Mouse (Mus musculus) megakaryocyte, embryonic 14.5 days (primary cell): ENCODE results near the gene Uck2. TPM values are rescaled to one million over a fixed set of nuclear protein-coding genes. Genes with fewer than 3 reads are reported as not detected.

Experiments
- H3K27me3 ChIP-seq: replicated peaks from 2 replicates; pipeline ENCODE3; 2012; ENCODE audit warnings: inconsistent platforms
- H3K36me3 ChIP-seq: replicated peaks from 2 replicates; pipeline ENCODE3; 2012; ENCODE audit warnings: low read length, inconsistent platforms, mixed read lengths
- H3K4me1 ChIP-seq: 2 replicates; pipeline ENCODE4 v1.6.1; 2012; ENCODE audit warnings: inconsistent platforms
- H3K4me3 ChIP-seq: replicated peaks from 2 replicates; pipeline ENCODE3; 2012; ENCODE audit warnings: moderate library complexity, mild to moderate bottlenecking, inconsistent platforms
- H3K9me3 ChIP-seq: 2 replicates; pipeline ENCODE4 v1.6.1; 2012; ENCODE audit warnings: inconsistent platforms
- FLI1 ChIP-seq: IDR thresholded peaks from 2 replicates; pipeline ENCODE4 v1.6.1; 2012; ENCODE audit warnings: low read length, inconsistent platforms, mixed read lengths
- GATA1 ChIP-seq: IDR thresholded peaks from 3 replicates; pipeline ENCODE4 v1.6.1; 2012; ENCODE audit warnings: mixed read lengths, low read length, inconsistent platforms, borderline replicate concordance
- polyA plus RNA-seq: library from polyadenylated mRNA; stranded (reverse); fragments of >175 nt; gene quantifications from 2 replicates; pipeline ENCODE4 v1.2.3, GENCODE M21; 2012; ENCODE audit warnings: low replicate concordance; ENCODE audit not compliant: insufficient read depth

Uck2 gene
- polyA plus RNA-seq, 1 experiment = 367 TPM

DNA sequence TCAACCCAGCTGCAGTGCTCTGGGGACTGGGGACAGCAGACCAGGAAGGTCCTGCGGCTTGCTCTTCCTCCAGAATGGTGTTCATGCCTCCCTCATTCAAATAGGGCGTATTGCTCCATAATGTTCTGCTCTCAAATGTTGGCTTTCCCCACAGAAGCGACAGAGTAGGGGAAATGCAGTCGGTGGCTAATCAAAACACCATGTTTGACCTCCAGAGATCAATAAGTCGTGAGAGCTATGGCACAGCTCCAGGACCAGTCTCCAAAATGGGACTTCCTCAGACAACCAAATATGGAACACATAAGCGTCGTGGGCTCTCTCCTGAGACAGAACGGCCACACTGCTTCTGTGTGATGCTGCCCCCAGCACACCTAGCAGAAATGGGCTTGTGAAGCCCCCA is 13.3 kb downstream of the Uck2 start:
- H3K36me3 ChIP-seq = peaks cover 24% of the 10 kb centered on the region
- TF ChIP-seq GATA1 = no peak
- TF ChIP-seq FLI1 = no peak
- peak overlapping the region; percentile 77 for H3K4me3 ChIP-seq
- no peaks in the 10 kb centered on the region for H3K27me3 ChIP-seq
- no peaks in the 10 kb centered on the region for H3K9me3 ChIP-seq
- peaks cover 97% of the 10 kb centered on the region for H3K4me1 ChIP-seq

DNA sequence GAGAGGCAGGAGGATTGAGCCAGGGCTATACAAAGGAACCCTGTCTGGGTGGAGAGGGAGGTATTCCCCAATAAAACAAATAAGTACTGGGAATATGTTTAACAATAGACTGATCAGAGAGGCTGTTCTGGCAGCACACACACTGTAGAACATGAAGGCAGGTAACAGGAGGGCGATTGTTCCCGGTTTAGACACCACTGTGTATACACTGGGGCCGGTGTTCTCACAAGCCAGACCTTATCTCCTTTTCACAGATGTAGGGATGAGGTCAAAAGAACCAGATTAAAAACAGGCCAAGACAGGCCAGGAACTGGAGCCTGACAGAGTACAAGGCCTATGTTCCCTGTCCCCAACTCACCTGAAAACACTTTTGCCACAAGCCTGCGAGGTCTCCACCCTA is 13.8 kb downstream of the Uck2 start:
- peak overlapping the region; percentile 89 for H3K4me3 ChIP-seq
- H3K4me1 ChIP-seq = peaks cover 97% of the 10 kb centered on the region
- H3K36me3 ChIP-seq = peaks cover 24% of the 10 kb centered on the region
- H3K27me3 ChIP-seq = no peaks in the 10 kb centered on the region
- TF ChIP-seq FLI1 = no peak
- no peak for TF ChIP-seq GATA1
- no peaks in the 10 kb centered on the region for H3K9me3 ChIP-seq

DNA sequence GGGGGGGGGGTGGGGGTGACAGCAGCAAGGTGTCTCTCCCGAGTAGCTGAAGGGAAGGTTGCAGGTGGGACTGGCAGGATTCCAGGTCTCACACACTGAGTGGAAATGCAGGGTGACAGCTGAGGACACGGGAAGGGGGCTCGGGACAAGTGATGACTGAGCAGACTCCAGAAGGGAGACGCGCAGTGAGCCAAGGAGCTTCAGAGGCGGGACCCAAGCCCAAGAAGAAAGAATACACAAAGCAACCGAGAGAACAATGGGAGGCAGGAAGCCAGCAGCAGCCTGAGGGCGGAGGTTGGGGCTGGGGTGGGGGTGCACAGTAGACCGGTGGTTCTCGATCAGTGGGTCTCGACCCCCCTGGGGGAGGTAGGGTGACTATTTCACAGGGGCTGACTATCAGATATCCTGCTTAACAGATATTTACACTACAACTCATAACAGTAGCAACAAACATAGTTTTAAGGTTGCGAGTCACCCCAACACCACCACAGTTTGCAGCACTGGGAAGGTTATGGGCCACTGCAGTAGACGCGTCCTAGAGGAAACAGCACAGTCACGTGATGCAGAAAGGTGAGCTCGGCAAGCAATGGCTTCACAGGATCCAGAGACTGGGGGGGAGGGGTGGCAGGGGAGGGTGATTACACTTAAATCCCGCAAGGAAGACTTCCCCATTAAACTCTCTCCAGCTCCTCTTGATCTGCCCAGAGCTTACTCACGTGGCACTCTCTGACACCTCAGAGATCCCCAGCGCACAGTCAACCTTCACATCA is 14.6 kb downstream of the Uck2 start:
- Histone ChIP-seq H3K36me3 (peaks cover 29% of the 10 kb centered on the region), H3K27me3 (no peaks in the 10 kb centered on the region), H3K4me1 (peaks cover 100% of the 10 kb centered on the region), H3K9me3 (no peaks in the 10 kb centered on the region), H3K4me3 (peak overlapping the region; percentile 89)
- no peak for TF ChIP-seq GATA1
- TF ChIP-seq FLI1 = no peak

DNA sequence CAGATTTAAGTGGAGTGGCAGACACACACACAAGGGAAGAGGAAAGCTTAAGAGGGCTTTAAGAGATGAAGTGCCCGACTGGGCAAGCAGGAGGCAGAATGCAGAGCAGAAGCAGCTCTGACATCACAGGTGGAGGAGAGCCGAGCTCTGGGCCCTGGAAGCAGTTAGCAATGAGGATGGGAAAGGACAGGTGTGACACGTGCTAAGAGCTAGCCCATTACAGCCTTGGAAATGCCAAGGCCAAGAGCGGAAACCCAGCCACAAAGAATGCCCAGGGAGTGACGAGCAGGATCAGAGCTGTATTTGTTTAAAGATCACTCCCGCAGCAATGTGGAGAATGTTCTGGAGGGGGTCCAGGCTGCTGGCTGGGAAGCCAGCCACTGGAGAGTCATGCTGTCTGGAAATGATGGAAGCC is 15.3 kb downstream of the Uck2 start:
- Histone ChIP-seq H3K27me3 (no peaks in the 10 kb centered on the region), H3K36me3 (peaks cover 32% of the 10 kb centered on the region), H3K4me3 (peak overlapping the region; percentile 89), H3K4me1 (peaks cover 100% of the 10 kb centered on the region), H3K9me3 (no peaks in the 10 kb centered on the region)
- TF ChIP-seq FLI1 (no peak), GATA1 (no peak)

DNA sequence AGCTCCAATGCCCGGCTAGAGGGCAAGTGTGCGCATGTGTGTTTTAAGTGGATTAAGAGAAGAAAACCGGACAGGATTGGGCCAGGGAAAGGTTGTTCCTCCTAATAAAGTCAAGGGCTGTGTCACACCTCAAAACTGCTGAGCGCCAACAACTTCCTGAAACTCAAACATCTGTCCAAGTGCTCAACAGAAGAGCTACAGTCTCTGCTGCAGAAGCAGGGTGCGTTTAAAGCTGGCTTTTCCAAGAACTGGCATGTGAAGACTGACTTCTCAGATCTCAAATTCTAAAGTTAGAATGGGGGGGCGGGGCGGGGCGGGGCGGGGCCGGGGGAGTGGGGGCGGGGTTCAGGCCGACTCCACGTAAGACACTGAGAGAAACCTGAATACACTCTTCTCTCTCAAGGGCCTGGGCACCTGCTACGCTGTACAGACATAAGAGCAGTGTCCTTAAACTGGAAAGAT is 15.7 kb downstream of the Uck2 start:
- TF ChIP-seq FLI1 (no peak), GATA1 (no peak)
- Histone ChIP-seq H3K4me3 (peak overlapping the region; percentile 89), H3K27me3 (no peaks in the 10 kb centered on the region), H3K4me1 (peaks cover 100% of the 10 kb centered on the region), H3K36me3 (peaks cover 34% of the 10 kb centered on the region), H3K9me3 (no peaks in the 10 kb centered on the region)

DNA sequence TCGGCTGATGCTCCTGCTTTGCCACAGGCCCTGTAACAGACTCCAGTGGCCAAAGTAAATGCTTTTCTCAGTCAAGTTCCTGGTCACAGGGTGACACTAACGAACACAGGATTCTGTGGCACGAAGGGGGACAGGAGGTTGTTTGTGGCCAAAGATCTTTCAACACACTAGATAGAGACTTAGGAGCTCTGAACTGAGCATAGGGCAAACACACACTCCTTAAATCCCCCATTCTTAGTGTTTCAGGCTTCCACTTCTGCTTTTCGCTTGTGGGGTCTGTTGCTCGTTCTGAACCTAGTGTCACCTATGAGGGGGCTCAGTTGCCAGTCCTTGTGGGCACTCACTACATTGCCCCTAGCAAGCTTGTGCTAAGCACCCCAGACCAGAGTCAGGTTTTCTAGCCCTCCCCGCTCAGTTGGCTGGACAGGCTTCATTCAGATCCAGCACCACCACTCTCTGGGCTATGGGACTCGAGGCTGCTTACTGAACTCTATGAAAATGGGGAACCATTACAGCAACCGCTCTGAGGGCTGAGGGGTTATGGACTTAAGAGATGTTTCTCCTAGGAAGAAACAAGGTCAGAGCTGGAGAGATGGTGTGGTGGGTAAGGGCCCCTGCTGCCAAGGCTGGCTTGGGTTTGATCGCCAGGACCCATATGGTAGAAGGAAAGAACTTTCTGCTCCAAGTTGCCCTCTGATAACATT is 16.6 kb downstream of the Uck2 start:
- TF ChIP-seq FLI1 (no peak), GATA1 (no peak)
- Histone ChIP-seq H3K9me3 (no peaks in the 10 kb centered on the region), H3K4me1 (peaks cover 99% of the 10 kb centered on the region), H3K36me3 (peaks cover 37% of the 10 kb centered on the region), H3K4me3 (peak overlapping the region; percentile 89), H3K27me3 (no peaks in the 10 kb centered on the region)

DNA sequence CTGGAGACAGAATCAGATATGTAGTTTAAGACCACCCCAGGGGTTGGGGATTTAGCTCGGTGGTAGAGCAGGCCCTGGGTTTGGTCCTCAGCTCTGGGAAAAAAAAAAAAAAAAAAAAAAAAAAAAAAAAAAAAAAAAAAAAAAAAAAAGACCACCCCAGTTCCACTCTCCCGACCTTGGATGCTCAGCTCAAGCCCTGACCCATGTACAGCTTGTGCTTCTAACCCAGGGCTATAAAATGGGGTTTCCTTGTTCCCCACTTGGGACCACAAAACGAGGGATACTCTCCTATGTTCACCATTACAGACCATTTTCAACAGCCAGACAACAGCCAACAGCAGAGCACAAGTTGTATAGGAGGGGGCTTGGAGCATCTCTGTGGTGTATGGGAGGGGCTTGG is 18.4 kb downstream of the Uck2 start:
- Histone ChIP-seq H3K4me1 (peaks cover 98% of the 10 kb centered on the region), H3K4me3 (no peak overlapping the region), H3K9me3 (no peaks in the 10 kb centered on the region), H3K27me3 (no peaks in the 10 kb centered on the region), H3K36me3 (peaks cover 48% of the 10 kb centered on the region)
- TF ChIP-seq GATA1 = no peak
- TF ChIP-seq FLI1 = no peak

DNA sequence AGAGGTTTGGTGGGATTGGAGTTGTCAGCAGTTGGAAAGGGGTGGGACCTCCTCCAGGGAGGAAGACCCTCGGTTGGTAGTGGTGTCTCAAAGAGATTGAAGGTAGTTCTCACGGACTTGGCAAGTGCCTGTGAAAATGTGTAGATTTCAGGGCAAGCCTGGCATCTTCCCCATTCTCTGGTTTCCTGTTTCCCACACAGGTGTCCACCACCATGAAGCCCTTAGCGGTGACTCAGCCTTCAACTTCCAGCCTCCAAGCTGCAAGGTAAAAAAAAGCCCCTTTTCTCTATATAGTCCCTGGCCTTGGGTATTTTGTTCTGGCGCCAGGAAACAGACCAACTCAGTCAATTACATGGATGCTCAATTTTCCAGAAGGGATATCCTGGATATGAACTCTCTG is 19.8 kb downstream of the Uck2 start:
- peaks cover 54% of the 10 kb centered on the region for H3K36me3 ChIP-seq
- no peak overlapping the region for H3K4me3 ChIP-seq
- H3K4me1 ChIP-seq = peaks cover 97% of the 10 kb centered on the region
- TF ChIP-seq FLI1 (no peak), GATA1 (no peak)
- no peaks in the 10 kb centered on the region for H3K27me3 ChIP-seq
- H3K9me3 ChIP-seq = no peaks in the 10 kb centered on the region

DNA sequence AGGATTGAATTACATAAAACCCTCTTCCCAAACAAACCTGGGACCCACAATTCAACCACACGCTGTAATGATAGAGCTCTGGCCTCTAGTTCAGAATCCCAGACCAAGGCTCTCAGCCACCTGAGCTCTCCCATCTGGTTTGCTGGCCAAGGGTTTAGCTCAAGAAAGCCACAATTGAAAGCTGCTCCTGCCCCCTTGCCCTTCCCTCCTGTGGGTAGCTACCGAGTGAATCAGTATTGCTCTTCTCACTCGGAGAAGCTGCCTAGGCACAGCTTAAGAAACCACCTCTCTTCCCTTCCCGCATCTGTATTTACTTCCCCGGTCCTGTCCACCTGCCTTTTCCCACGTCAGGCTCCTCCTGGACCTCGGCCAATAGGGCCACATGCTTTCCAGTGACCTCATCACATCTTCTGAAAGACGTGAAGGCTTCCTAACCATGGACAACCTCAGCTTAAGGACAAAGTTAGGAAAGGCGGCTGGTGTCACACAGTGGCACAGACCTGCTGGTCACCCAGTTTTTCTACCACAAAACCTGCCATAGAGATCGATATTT is 22.6 kb downstream of the Uck2 start:
- Histone ChIP-seq H3K27me3 (no peaks in the 10 kb centered on the region), H3K36me3 (peaks cover 59% of the 10 kb centered on the region), H3K4me1 (peaks cover 91% of the 10 kb centered on the region), H3K4me3 (no peak overlapping the region), H3K9me3 (no peaks in the 10 kb centered on the region)
- no peak for TF ChIP-seq GATA1
- no peak for TF ChIP-seq FLI1

DNA sequence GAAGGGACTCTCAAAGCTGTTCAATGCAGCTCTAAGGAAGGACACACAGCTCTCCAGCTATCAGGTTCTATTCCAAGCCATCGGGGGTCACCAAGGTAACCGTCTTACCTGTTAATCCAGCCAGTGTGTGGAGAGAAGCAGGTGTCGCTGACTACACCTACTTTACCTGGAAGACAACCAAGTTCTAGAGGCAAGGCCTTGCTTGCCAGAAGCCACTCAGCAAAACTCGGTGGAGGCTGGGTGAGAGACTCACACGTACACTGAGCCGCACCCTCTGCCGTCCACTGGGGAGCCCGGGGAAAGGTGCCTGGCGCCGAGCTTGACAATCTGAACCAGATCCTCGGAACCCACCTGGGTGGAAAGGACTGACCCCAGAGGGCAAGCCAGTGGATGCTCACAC is 23.4 kb downstream of the Uck2 start:
- Histone ChIP-seq H3K9me3 (no peaks in the 10 kb centered on the region), H3K27me3 (no peaks in the 10 kb centered on the region), H3K36me3 (peaks cover 59% of the 10 kb centered on the region), H3K4me3 (no peak overlapping the region), H3K4me1 (peaks cover 91% of the 10 kb centered on the region)
- TF ChIP-seq FLI1 = no peak
- no peak for TF ChIP-seq GATA1
